Comparison of ENCODE assay signal across 11 mouse cellular contexts in the genomic region with DNA sequence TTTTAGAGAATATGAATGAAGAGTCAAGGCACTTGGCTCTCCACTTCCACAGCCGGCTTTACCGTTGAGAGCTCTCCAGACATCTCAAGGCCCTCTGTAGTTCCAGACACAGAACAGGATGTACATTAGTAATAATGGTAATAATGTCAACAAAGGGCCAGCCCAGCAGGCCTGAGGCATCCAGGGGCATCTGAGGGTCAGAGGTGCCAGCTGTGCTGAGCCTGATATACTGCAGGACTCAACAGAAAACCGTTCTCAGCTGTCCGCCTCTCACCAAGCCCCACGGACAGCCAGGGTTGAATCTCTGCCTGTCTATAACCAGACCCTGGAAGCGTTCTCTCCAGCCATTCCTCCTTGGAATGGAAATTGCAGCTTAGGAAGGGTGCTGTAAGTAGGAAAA.
"Had no signal": no experiment of that assay in that cellular context is flagged by ENCODE, and none has a peak within 500 bp of the region (broad histone marks: within the 10 kb centered on the region; RNA-seq: fewer than 3 reads in every experiment).

No protein-coding gene starts in this region.

- H3K27ac ChIP-seq: limb, embryonic 15.5 days; liver, embryonic 13.5 days; midbrain, embryonic 15.5 days; neural tube, embryonic 12.5 days had no signal

- H3K9me3 ChIP-seq: limb, embryonic 15.5 days; liver, embryonic 13.5 days; midbrain, embryonic 15.5 days; neural tube, embryonic 12.5 days had no signal

- H3K4me1 ChIP-seq: limb, embryonic 15.5 days; liver, embryonic 13.5 days; midbrain, embryonic 15.5 days; neural tube, embryonic 12.5 days had no signal

- H3K27me3 ChIP-seq: limb, embryonic 15.5 days; liver, embryonic 13.5 days; midbrain, embryonic 15.5 days; neural tube, embryonic 12.5 days had no signal

- H3K9ac ChIP-seq: limb, embryonic 15.5 days; liver, embryonic 13.5 days; midbrain, embryonic 15.5 days; neural tube, embryonic 12.5 days had no signal

- DNase-seq: kidney, adult 2 months; kidney, postnatal 25 days; layer of hippocampus, postnatal 36 days; liver, embryonic 13.5 days; lung, adult 18-20 months; lung, postnatal 4 days; thymus, postnatal 36 days had no signal

- H3K4me3 ChIP-seq: limb, embryonic 15.5 days; liver, embryonic 13.5 days; midbrain, embryonic 15.5 days; neural tube, embryonic 12.5 days had no signal

- H3K4me2 ChIP-seq: limb, embryonic 15.5 days; liver, embryonic 13.5 days; midbrain, embryonic 11.5 days; midbrain, embryonic 15.5 days; neural tube, embryonic 12.5 days had no signal

- ATAC-seq: midbrain, embryonic 15.5 days had no signal
